Mouse (Mus musculus) limb, embryonic 12.5 days (tissue): ENCODE measurements around the gene Rasgrf1. TPM values are rescaled to one million over a fixed set of nuclear protein-coding genes. Genes with fewer than 3 reads are reported as not detected.
A peak's percentile ranks its signal among the peaks of the same experiment; 100 is the strongest.

ENCODE experiments used
- ATAC-seq: fragments of 200-750 bp; cut with Nextera tagmentation; 2 replicates; pipeline ENCODE4 v1.8.0; 2017; ENCODE audit warnings: low read depth, moderate TSS enrichment; ENCODE audit not compliant: insufficient number of reproducible peaks, insufficient read depth, low FRiP score, low TSS enrichment
- H3K27ac ChIP-seq: fragments of 300-500 bp; sonication (generic); 2 replicates; pipeline ENCODE4 v1.5.1; 2016; ENCODE audit warnings: mild to moderate bottlenecking, moderate library complexity
- H3K27me3 ChIP-seq: fragments of 300-500 bp; sonication (generic); 2 replicates; pipeline ENCODE4 v1.6.1; 2016; ENCODE audit warnings: mild to moderate bottlenecking, moderate library complexity
- H3K36me3 ChIP-seq: fragments of 300-500 bp; sonication (generic); 2 replicates; pipeline ENCODE4 v1.6.1; 2016; ENCODE audit warnings: mild to moderate bottlenecking, moderate library complexity
- H3K4me1 ChIP-seq: fragments of 300-500 bp; sonication (generic); replicated peaks from 2 replicates; pipeline ENCODE4 v1.6.1; 2016
- H3K4me2 ChIP-seq: fragments of 300-500 bp; sonication (generic); 2 replicates; pipeline ENCODE4 v1.6.1; 2016; ENCODE audit warnings: mild to moderate bottlenecking, moderate library complexity
- H3K4me3 ChIP-seq: fragments of 300-500 bp; sonication (generic); replicated peaks from 2 replicates; pipeline ENCODE4 v1.5.1; 2016; ENCODE audit warnings: mild to moderate bottlenecking
- H3K9ac ChIP-seq: fragments of 300-500 bp; sonication (generic); replicated peaks from 2 replicates; pipeline ENCODE4 v1.6.1; 2016; ENCODE audit warnings: mild to moderate bottlenecking, moderate library complexity
- H3K9me3 ChIP-seq: fragments of 300-500 bp; sonication (generic); 2 replicates; pipeline ENCODE4 v1.6.1; 2016; ENCODE audit warnings: mild to moderate bottlenecking, moderate library complexity
- WGBS: fragments of 180-500 bp; shearing (Covaris S2); methylation state at CpG from one replicate; pipeline ENCODE4 v1.1.7; 2016; 5-methylcytosine and 5-hydroxymethylcytosine counted together
- polyA plus RNA-seq: library from polyadenylated mRNA; unstranded; fragments of >200 nt; fragmentation: Nextera tagmentation; extraction: Ambion mirVana; gene quantifications from 2 replicates; pipeline ENCODE4 v1.2.1, GENCODE M21; 2016

The Rasgrf1 gene
- polyA plus RNA-seq, 1 experiment from 2014 or later, result 0.11 TPM

- no peak for ATAC-seq
- Histone ChIP-seq H3K4me1 (no peaks in the 10 kb centered on the region), H3K36me3 (no peaks in the 10 kb centered on the region), H3K4me2 (peak overlapping the region; percentile 42), H3K4me3 (peak overlapping the region; percentile 20), H3K9ac (no peak overlapping the region), H3K27me3 (peaks cover 64% of the 10 kb centered on the region), H3K9me3 (peaks cover 30% of the 10 kb centered on the region), H3K27ac (no peak overlapping the region)
- 53% methylated on average over 31 of the region's 31 CpGs for WGBS
These were observed 30.1 kb upstream of the Rasgrf1 start for GRCm38 (mm10) chr9:89879574-89879973.

- Histone ChIP-seq H3K27ac (no peak overlapping the region), H3K27me3 (peaks cover 70% of the 10 kb centered on the region), H3K4me1 (no peaks in the 10 kb centered on the region), H3K36me3 (no peaks in the 10 kb centered on the region), H3K9me3 (peaks cover 30% of the 10 kb centered on the region), H3K4me3 (no peak overlapping the region), H3K9ac (no peak overlapping the region), H3K4me2 (no peak overlapping the region)
- no peak for ATAC-seq
- whole genome bisulfite sequencing, result 36% methylated on average over 7 of the region's 7 CpGs
These were observed 28.2 kb upstream of the Rasgrf1 start for GRCm38 (mm10) chr9:89881552-89881951.

- ATAC-seq, result no peak
- no peak overlapping the region for H3K4me2 ChIP-seq
- no peak overlapping the region for H3K9ac ChIP-seq
- peaks cover 30% of the 10 kb centered on the region for H3K9me3 ChIP-seq
- 57% methylated on average over 7 of the region's 7 CpGs for WGBS
- peaks cover 73% of the 10 kb centered on the region for H3K27me3 ChIP-seq
- no peaks in the 10 kb centered on the region for H3K4me1 ChIP-seq
- H3K4me3 ChIP-seq, result no peak overlapping the region
- H3K36me3 ChIP-seq, result no peaks in the 10 kb centered on the region
- no peak overlapping the region for H3K27ac ChIP-seq
These were observed 27.1 kb upstream of the Rasgrf1 start for GRCm38 (mm10) chr9:89882583-89882982.

- Histone ChIP-seq H3K4me2 (no peak overlapping the region), H3K27ac (no peak overlapping the region), H3K36me3 (no peaks in the 10 kb centered on the region), H3K9me3 (peaks cover 8% of the 10 kb centered on the region; the same call in 1 of the 2 replicates), H3K4me1 (no peaks in the 10 kb centered on the region), H3K9ac (no peak overlapping the region), H3K27me3 (peaks cover 55% of the 10 kb centered on the region), H3K4me3 (no peak overlapping the region)
- ATAC-seq, result 0 out of 2 replicates have a peak, but pooled peaks have one; percentile 47
- 32% methylated on average over 7 of the region's 7 CpGs for WGBS
These were observed 23.9 kb upstream of the Rasgrf1 start for GRCm38 (mm10) chr9:89885701-89886218.

- WGBS, result 78% methylated on average over 10 of the region's 10 CpGs
- no peak for ATAC-seq
- Histone ChIP-seq H3K36me3 (no peaks in the 10 kb centered on the region), H3K9me3 (no peaks in the 10 kb centered on the region), H3K4me2 (no peak overlapping the region), H3K4me3 (no peak overlapping the region), H3K4me1 (no peaks in the 10 kb centered on the region), H3K27me3 (peaks cover 16% of the 10 kb centered on the region), H3K9ac (no peak overlapping the region), H3K27ac (no peak overlapping the region)
These were observed 18.0 kb upstream of the Rasgrf1 start for GRCm38 (mm10) chr9:89891534-89892293.

- no peak overlapping the region for H3K4me2 ChIP-seq
- peaks cover 8% of the 10 kb centered on the region; the same call in 1 of the 2 replicates for H3K27me3 ChIP-seq
- whole genome bisulfite sequencing, result 93% methylated on average over 5 of the region's 5 CpGs
- H3K9ac ChIP-seq, result no peak overlapping the region
- H3K9me3 ChIP-seq, result no peaks in the 10 kb centered on the region
- H3K36me3 ChIP-seq, result no peaks in the 10 kb centered on the region
- H3K4me3 ChIP-seq, result no peak overlapping the region
- ATAC-seq, result no peak
- no peaks in the 10 kb centered on the region for H3K4me1 ChIP-seq
- H3K27ac ChIP-seq, result no peak overlapping the region
These were observed 17.0 kb upstream of the Rasgrf1 start for GRCm38 (mm10) chr9:89892540-89893188.

- Histone ChIP-seq H3K4me3 (no peak overlapping the region), H3K36me3 (no peaks in the 10 kb centered on the region), H3K27me3 (peaks cover 32% of the 10 kb centered on the region), H3K9me3 (no peaks in the 10 kb centered on the region), H3K27ac (no peak overlapping the region), H3K9ac (no peak overlapping the region), H3K4me2 (no peak overlapping the region), H3K4me1 (no peaks in the 10 kb centered on the region)
- WGBS, result 44% methylated on average over 14 of the region's 14 CpGs
- ATAC-seq, result no peak
These were observed 9.4 kb upstream of the Rasgrf1 start for GRCm38 (mm10) chr9:89900111-89900824.

- Histone ChIP-seq H3K4me2 (no peak overlapping the region), H3K36me3 (no peaks in the 10 kb centered on the region), H3K4me1 (no peaks in the 10 kb centered on the region), H3K9ac (no peak overlapping the region), H3K27ac (no peak overlapping the region), H3K27me3 (peaks cover 41% of the 10 kb centered on the region), H3K4me3 (no peak overlapping the region), H3K9me3 (no peaks in the 10 kb centered on the region)
- WGBS, result 78% methylated on average over 4 of the region's 4 CpGs
- no peak for ATAC-seq
These were observed 8.5 kb upstream of the Rasgrf1 start for GRCm38 (mm10) chr9:89901184-89901583.

GRCm38 (mm10) chr9:89902813-89903212 is 6.9 kb upstream of the Rasgrf1 start:
- Histone ChIP-seq H3K27ac (no peak overlapping the region), H3K9ac (no peak overlapping the region), H3K4me2 (no peak overlapping the region), H3K36me3 (no peaks in the 10 kb centered on the region), H3K4me1 (no peaks in the 10 kb centered on the region), H3K4me3 (no peak overlapping the region), H3K27me3 (peaks cover 57% of the 10 kb centered on the region), H3K9me3 (no peaks in the 10 kb centered on the region)
- WGBS, result 76% methylated on average over 2 of the region's 2 CpGs
- no peak for ATAC-seq

GRCm38 (mm10) chr9:89906645-89907044 is 3.1 kb upstream of the Rasgrf1 start:
- ATAC-seq, result no peak
- H3K27ac ChIP-seq, result no peak overlapping the region
- H3K9ac ChIP-seq, result no peak overlapping the region
- H3K27me3 ChIP-seq, result peaks cover 74% of the 10 kb centered on the region
- no peaks in the 10 kb centered on the region for H3K36me3 ChIP-seq
- H3K9me3 ChIP-seq, result no peaks in the 10 kb centered on the region
- H3K4me3 ChIP-seq, result no peak overlapping the region
- H3K4me2 ChIP-seq, result no peak overlapping the region
- peaks cover 21% of the 10 kb centered on the region for H3K4me1 ChIP-seq

- Histone ChIP-seq H3K4me1 (peaks cover 21% of the 10 kb centered on the region), H3K27ac (no peak overlapping the region), H3K4me3 (no peak overlapping the region), H3K27me3 (peaks cover 79% of the 10 kb centered on the region), H3K9ac (no peak overlapping the region), H3K36me3 (no peaks in the 10 kb centered on the region), H3K9me3 (no peaks in the 10 kb centered on the region), H3K4me2 (no peak overlapping the region)
- ATAC-seq, result no peak
These were observed 1.8 kb upstream of the Rasgrf1 start for GRCm38 (mm10) chr9:89907941-89908340.
